Mouse (Mus musculus): ENCODE measurements around the gene Lhfpl5. TPM values are rescaled to one million over a fixed set of nuclear protein-coding genes. Genes with fewer than 3 reads are reported as not detected.

The Lhfpl5 gene
- polyA plus RNA-seq, 1 experiment from 2014 or later, result 2.0 TPM

GRCm38 (mm10) chr17:28586509-28586908, 11.1 kb downstream of the Lhfpl5 start:
- ATAC-seq (ENCODE audit: low FRiP score) (no peak), DNase-seq (ENCODE audit: low spot score) (no peak)
- Histone ChIP-seq H3K4me1 (replicated peaks; ENCODE audit: control insufficient read depth, insufficient read depth, low read length) (no peaks in the 10 kb centered on the region), H3K9ac (ENCODE audit: low read depth, low read length) (no peak overlapping the region), H3K27ac (ENCODE audit: low read depth, low read length) (no peak overlapping the region), H3K36me3 (ENCODE audit: control insufficient read depth, insufficient read depth, low read length) (peaks cover 7% of the 10 kb centered on the region; the same call in 1 of the 2 replicates), H3K27me3 (ENCODE audit: control insufficient read depth, insufficient read depth, low read length) (no peaks in the 10 kb centered on the region), H3K4me2 (replicated peaks; ENCODE audit: low read depth, low read length) (no peak overlapping the region), H3K9me3 (ENCODE audit: control insufficient read depth, low read length) (no peaks in the 10 kb centered on the region), H3K4me3 (ENCODE audit: low read depth, low read length) (no peak overlapping the region)
- 85% methylated on average over 3 of the region's 3 CpGs for WGBS

- Histone ChIP-seq H3K4me1 (replicated peaks; ENCODE audit: control insufficient read depth, insufficient read depth, low read length) (no peaks in the 10 kb centered on the region), H3K36me3 (ENCODE audit: control insufficient read depth, insufficient read depth, low read length) (peaks cover 10% of the 10 kb centered on the region; the same call in 1 of the 2 replicates)
- ATAC-seq (ENCODE audit: low FRiP score), result no peak
Measured at GRCm38 (mm10) chr17:28588591-28588990, 13.2 kb downstream of the Lhfpl5 start.

GRCm38 (mm10) chr17:28590596-28590995, 15.2 kb downstream of the Lhfpl5 start:
- Histone ChIP-seq H3K4me3 (ENCODE audit: low read depth, low read length) (no peak overlapping the region), H3K9ac (ENCODE audit: low read depth, low read length) (no peak overlapping the region), H3K4me2 (replicated peaks; ENCODE audit: low read depth, low read length) (no peak overlapping the region), H3K36me3 (ENCODE audit: control insufficient read depth, insufficient read depth, low read length) (peaks cover 10% of the 10 kb centered on the region; the same call in 1 of the 2 replicates), H3K9me3 (ENCODE audit: control insufficient read depth, low read length) (no peaks in the 10 kb centered on the region), H3K4me1 (replicated peaks; ENCODE audit: control insufficient read depth, insufficient read depth, low read length) (no peaks in the 10 kb centered on the region), H3K27me3 (ENCODE audit: control insufficient read depth, insufficient read depth, low read length) (no peaks in the 10 kb centered on the region), H3K27ac (ENCODE audit: low read depth, low read length) (no peak overlapping the region)
- DNase-seq (ENCODE audit: low spot score) (no peak), ATAC-seq (ENCODE audit: low FRiP score) (no peak)
- 87% methylated on average over 3 of the region's 3 CpGs for WGBS

More at GRCm38 (mm10) chr17:28588591-28588990, 13.2 kb downstream of the Lhfpl5 start:
- no peak overlapping the region for H3K27ac ChIP-seq (ENCODE audit: low read depth, low read length)
- H3K9me3 ChIP-seq (ENCODE audit: control insufficient read depth, low read length), result no peaks in the 10 kb centered on the region
- H3K4me2 ChIP-seq (replicated peaks; ENCODE audit: low read depth, low read length), result no peak overlapping the region
- no peak overlapping the region for H3K9ac ChIP-seq (ENCODE audit: low read depth, low read length)
- no peaks in the 10 kb centered on the region for H3K27me3 ChIP-seq (ENCODE audit: control insufficient read depth, insufficient read depth, low read length)
- DNase-seq (ENCODE audit: low spot score), result no peak
- 85% methylated on average over 2 of the region's 2 CpGs for WGBS
- no peak overlapping the region for H3K4me3 ChIP-seq (ENCODE audit: low read depth, low read length)

- no peaks in the 10 kb centered on the region for H3K9me3 ChIP-seq (ENCODE audit: control insufficient read depth, low read length)
- ATAC-seq (ENCODE audit: low FRiP score) (no peak), DNase-seq (ENCODE audit: low spot score) (no peak)
- WGBS, result 91% methylated on average over 5 of the region's 5 CpGs
- H3K4me1 ChIP-seq (replicated peaks; ENCODE audit: control insufficient read depth, insufficient read depth, low read length), result no peaks in the 10 kb centered on the region
- no peak overlapping the region for H3K4me3 ChIP-seq (ENCODE audit: low read depth, low read length)
- H3K27ac ChIP-seq (ENCODE audit: low read depth, low read length), result no peak overlapping the region
- H3K4me2 ChIP-seq (replicated peaks; ENCODE audit: low read depth, low read length), result no peak overlapping the region
- no peaks in the 10 kb centered on the region for H3K27me3 ChIP-seq (ENCODE audit: control insufficient read depth, insufficient read depth, low read length)
- no peak overlapping the region for H3K9ac ChIP-seq (ENCODE audit: low read depth, low read length)
- H3K36me3 ChIP-seq (ENCODE audit: control insufficient read depth, insufficient read depth, low read length), result peaks cover 10% of the 10 kb centered on the region; the same call in 1 of the 2 replicates
Measured at GRCm38 (mm10) chr17:28591476-28591875, 16.0 kb downstream of the Lhfpl5 start.

- WGBS, result 21% methylated on average over 4 of the region's 4 CpGs
- Histone ChIP-seq H3K27me3 (ENCODE audit: control insufficient read depth, insufficient read depth, low read length) (no peaks in the 10 kb centered on the region), H3K27ac (ENCODE audit: low read depth, low read length) (no peak overlapping the region), H3K4me3 (ENCODE audit: low read depth, low read length) (no peak overlapping the region), H3K36me3 (ENCODE audit: control insufficient read depth, insufficient read depth, low read length) (peaks cover 12% of the 10 kb centered on the region; the same call in 1 of the 2 replicates), H3K4me2 (replicated peaks; ENCODE audit: low read depth, low read length) (no peak overlapping the region), H3K9me3 (ENCODE audit: control insufficient read depth, low read length) (no peaks in the 10 kb centered on the region), H3K4me1 (replicated peaks; ENCODE audit: control insufficient read depth, insufficient read depth, low read length) (no peaks in the 10 kb centered on the region), H3K9ac (ENCODE audit: low read depth, low read length) (no peak overlapping the region)
- DNase-seq (ENCODE audit: low spot score) (peak; percentile 86), ATAC-seq (ENCODE audit: low FRiP score) (no peak)
Measured at GRCm38 (mm10) chr17:28592998-28593397, 17.6 kb downstream of the Lhfpl5 start.

- ATAC-seq (ENCODE audit: low FRiP score), result no peak
- H3K27me3 ChIP-seq (ENCODE audit: control insufficient read depth, insufficient read depth, low read length), result no peaks in the 10 kb centered on the region
- peaks cover 11% of the 10 kb centered on the region for H3K36me3 ChIP-seq (ENCODE audit: control insufficient read depth, insufficient read depth, low read length)
- no peak overlapping the region for H3K27ac ChIP-seq (ENCODE audit: low read depth, low read length)
- 81% methylated on average over 4 of the region's 4 CpGs for WGBS
- no peaks in the 10 kb centered on the region for H3K9me3 ChIP-seq (ENCODE audit: control insufficient read depth, low read length)
- no peak overlapping the region for H3K9ac ChIP-seq (ENCODE audit: low read depth, low read length)
- no peaks in the 10 kb centered on the region for H3K4me1 ChIP-seq (replicated peaks; ENCODE audit: control insufficient read depth, insufficient read depth, low read length)
- DNase-seq (ENCODE audit: low spot score), result no peak
- H3K4me3 ChIP-seq (ENCODE audit: low read depth, low read length), result no peak overlapping the region
- H3K4me2 ChIP-seq (replicated peaks; ENCODE audit: low read depth, low read length), result no peak overlapping the region
Measured at GRCm38 (mm10) chr17:28593965-28594364, 18.5 kb downstream of the Lhfpl5 start.

- no peak overlapping the region for H3K4me3 ChIP-seq (ENCODE audit: low read depth, low read length)
- 92% methylated on average over 5 of the region's 5 CpGs for WGBS
Measured at GRCm38 (mm10) chr17:28600780-28601179, 25.3 kb downstream of the Lhfpl5 start.

GRCm38 (mm10) chr17:28601557-28602250, 26.3 kb downstream of the Lhfpl5 start:
- Histone ChIP-seq H3K9me3 (ENCODE audit: control insufficient read depth, low read length) (no peaks in the 10 kb centered on the region), H3K36me3 (ENCODE audit: control insufficient read depth, insufficient read depth, low read length) (peaks cover 20% of the 10 kb centered on the region)

More at GRCm38 (mm10) chr17:28600780-28601179, 25.3 kb downstream of the Lhfpl5 start:
- ATAC-seq (ENCODE audit: low FRiP score), result no peak
- no peak for DNase-seq (ENCODE audit: low spot score)
- H3K4me2 ChIP-seq (replicated peaks; ENCODE audit: low read depth, low read length), result no peak overlapping the region
- H3K27me3 ChIP-seq (ENCODE audit: control insufficient read depth, insufficient read depth, low read length), result no peaks in the 10 kb centered on the region
- no peaks in the 10 kb centered on the region for H3K9me3 ChIP-seq (ENCODE audit: control insufficient read depth, low read length)
- H3K27ac ChIP-seq (ENCODE audit: low read depth, low read length), result no peak overlapping the region
- H3K4me1 ChIP-seq (replicated peaks; ENCODE audit: control insufficient read depth, insufficient read depth, low read length), result no peaks in the 10 kb centered on the region
- no peak overlapping the region for H3K9ac ChIP-seq (ENCODE audit: low read depth, low read length)
- peaks cover 20% of the 10 kb centered on the region for H3K36me3 ChIP-seq (ENCODE audit: control insufficient read depth, insufficient read depth, low read length)

GRCm38 (mm10) chr17:28609543-28609942, 34.1 kb downstream of the Lhfpl5 start:
- ATAC-seq (ENCODE audit: low FRiP score), result no peak
- no peak overlapping the region for H3K9ac ChIP-seq (ENCODE audit: low read depth, low read length)
- H3K27me3 ChIP-seq (ENCODE audit: control insufficient read depth, insufficient read depth, low read length), result no peaks in the 10 kb centered on the region

More at GRCm38 (mm10) chr17:28601557-28602250, 26.3 kb downstream of the Lhfpl5 start:
- no peak overlapping the region for H3K27ac ChIP-seq (ENCODE audit: low read depth, low read length)
- H3K27me3 ChIP-seq (ENCODE audit: control insufficient read depth, insufficient read depth, low read length), result no peaks in the 10 kb centered on the region
- H3K9ac ChIP-seq (ENCODE audit: low read depth, low read length), result no peak overlapping the region
- H3K4me1 ChIP-seq (replicated peaks; ENCODE audit: control insufficient read depth, insufficient read depth, low read length), result no peaks in the 10 kb centered on the region
- no peak for ATAC-seq (ENCODE audit: low FRiP score)
- WGBS, result 91% methylated on average over 9 of the region's 9 CpGs
- DNase-seq (ENCODE audit: low spot score), result no peak
- H3K4me3 ChIP-seq (ENCODE audit: low read depth, low read length), result no peak overlapping the region
- H3K4me2 ChIP-seq (replicated peaks; ENCODE audit: low read depth, low read length), result no peak overlapping the region

More at GRCm38 (mm10) chr17:28609543-28609942, 34.1 kb downstream of the Lhfpl5 start:
- DNase-seq (ENCODE audit: low spot score), result no peak
- WGBS, result 88% methylated on average over 3 of the region's 3 CpGs
- H3K4me3 ChIP-seq (ENCODE audit: low read depth, low read length), result no peak overlapping the region
- H3K36me3 ChIP-seq (ENCODE audit: control insufficient read depth, insufficient read depth, low read length), result 0 out of 2 replicates have a peak, but pooled peaks cover 5% of the 10 kb centered on the region
- no peaks in the 10 kb centered on the region for H3K9me3 ChIP-seq (ENCODE audit: control insufficient read depth, low read length)
- H3K27ac ChIP-seq (ENCODE audit: low read depth, low read length), result no peak overlapping the region
- H3K4me2 ChIP-seq (replicated peaks; ENCODE audit: low read depth, low read length), result no peak overlapping the region
- no peaks in the 10 kb centered on the region for H3K4me1 ChIP-seq (replicated peaks; ENCODE audit: control insufficient read depth, insufficient read depth, low read length)

Data from hindbrain, embryonic 11.5 days (tissue).